Mouse (Mus musculus) cerebellum, adult 18-20 months (tissue): ENCODE measurements around the gene Naa35.

Experiments used
- DNase-seq, 2 experiments: peaks; one replicate each; pipeline ENCODE4 v3.0.0; 2021

Gene Naa35

DNA sequence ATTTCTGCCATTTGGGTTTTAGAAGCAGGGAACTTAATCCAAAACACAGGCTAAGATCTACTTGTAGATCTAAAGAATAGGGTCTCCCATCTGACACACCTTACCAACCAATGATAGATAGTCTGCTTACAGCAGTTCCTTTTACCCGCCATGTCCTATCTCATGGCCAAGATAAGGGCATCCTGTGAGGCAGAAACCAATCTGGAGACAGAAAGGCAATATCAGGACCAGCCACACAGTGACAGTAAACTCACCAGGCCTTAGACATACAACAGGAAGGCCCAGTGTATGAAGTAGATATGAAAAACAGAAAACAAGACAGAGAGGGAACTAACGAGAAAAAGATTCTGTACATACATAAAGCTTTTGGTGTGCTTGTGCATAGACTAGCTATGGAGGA is 57.8 kb downstream of the Naa35 start:
- DNase-seq: no peak

DNA sequence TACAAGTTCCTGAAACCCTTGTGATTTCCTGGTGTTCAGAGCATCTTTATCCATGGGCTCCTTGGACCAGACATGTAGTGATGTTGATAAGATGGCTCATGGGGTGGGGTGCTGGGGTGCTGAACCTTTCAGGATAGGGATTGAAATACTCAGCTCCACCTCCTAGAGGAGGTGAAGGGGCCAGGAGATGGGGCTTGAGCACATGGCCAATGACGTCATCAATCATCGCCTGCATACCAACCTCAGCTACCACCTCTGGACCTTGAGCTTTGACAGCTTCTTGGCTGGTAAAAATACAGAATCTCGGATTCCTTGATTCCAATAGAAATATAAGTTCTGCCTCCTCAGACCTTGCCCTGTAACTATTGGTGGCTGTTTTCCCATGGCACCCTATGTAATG is 60.4 kb downstream of the Naa35 start:
- no peak for DNase-seq

DNA sequence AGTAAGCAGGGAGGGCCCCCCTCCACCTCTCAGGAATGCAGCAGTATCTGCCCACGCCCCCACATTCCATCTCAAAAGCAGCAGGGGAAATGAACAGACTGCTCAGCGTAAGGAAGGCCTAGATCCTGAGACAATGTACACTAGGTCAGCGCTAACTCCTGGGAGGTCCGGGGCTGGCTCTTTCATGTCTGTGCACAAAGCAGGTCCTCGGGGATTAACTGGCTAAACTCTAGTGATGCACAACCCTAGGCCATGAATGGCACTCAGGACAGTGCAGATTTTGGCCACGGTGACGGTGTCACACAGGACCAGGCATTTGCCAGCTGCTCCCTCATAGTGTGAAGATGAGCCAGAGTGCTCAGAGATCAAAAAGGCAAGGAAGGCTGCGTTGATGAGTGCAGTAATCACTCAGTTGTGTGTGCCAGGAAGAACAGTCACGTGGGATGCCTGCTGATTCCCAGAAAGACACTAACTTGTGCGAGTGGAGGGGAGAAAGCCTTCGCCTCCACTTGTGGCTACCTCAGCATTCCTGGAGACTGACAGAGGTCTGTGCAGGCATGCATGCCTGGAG is 61.7 kb downstream of the Naa35 start:
- no peak for DNase-seq

DNA sequence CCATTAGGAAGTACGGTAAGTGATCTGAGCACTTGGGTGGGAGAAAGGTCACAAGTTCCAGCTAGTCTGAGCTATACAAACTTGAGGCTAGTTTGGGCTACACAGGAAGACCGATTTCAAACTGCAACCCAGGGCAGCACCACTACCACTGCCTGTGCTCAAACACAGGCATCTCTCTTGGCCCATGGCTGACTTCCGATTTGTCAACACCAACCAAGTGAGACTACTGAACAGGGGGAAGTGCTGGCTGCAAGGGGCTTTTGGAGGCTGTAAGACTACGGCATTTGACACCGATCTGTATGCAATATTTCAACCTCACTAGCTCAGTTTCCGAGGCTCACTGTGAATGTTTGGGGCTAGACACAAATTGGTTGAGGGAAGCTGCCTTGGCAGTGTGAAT is 62.4 kb downstream of the Naa35 start:
- DNase-seq: no peak

DNA sequence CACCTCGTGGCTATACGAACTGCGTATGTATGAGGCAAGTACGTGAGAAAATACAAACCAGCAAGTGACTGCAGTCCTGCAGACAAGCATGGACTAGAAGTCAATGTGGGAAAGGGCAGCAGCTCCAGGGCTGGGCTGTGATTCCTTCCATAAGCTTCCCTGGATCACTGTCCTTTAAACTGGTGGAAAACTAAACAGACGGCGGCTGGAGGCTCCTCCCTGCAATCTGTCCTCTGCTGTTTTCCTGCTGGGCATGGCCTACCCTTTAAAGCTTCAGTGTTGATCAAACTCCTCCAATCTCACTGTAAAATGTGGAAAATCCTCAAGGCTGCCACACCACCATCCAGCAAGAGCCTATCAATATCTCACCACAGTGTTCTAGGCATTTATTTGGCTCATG is 63.5 kb downstream of the Naa35 start:
- DNase-seq: peak; percentile 68 to 70

DNA sequence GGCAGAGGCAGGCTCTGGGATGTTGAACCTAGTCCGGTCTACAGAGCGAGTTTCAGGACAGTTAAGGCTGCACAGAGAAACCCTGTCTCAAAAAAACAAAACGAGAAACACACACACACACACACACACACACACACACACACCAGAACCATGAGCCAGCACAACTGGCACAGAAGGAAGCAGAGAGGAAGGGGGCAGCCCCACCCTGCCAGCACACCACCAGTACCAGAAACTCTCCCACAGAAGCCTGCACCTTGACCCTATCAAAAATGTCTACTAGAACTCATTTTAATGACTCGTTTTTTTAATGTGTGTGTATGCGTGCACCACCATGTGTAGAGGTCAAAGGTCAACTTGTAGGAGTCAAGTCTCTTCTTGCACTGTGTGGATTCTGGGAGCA is 64.7 kb downstream of the Naa35 start:
- no peak for DNase-seq

DNA sequence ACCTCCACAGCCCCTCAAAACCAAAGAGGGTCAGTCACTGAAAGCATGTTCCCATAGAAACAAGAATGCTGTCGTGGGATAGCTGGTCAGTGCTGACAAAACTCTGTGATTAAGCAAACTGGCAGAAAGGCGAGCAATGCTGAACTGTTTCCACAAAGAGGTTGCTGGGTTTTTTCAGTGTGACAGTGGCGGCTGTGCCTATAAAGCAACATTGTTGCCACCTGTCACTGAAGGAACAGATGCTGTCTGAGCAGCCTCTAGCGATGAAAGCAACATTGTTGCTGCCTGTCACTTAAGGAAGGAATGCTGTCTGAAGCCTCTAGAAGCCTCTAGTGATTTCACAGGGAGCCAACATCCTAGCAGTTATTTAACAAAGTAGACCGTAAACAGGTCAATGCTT is 67.6 kb downstream of the Naa35 start:
- peak in 1 of 2 experiments; percentile 37 for DNase-seq

DNA sequence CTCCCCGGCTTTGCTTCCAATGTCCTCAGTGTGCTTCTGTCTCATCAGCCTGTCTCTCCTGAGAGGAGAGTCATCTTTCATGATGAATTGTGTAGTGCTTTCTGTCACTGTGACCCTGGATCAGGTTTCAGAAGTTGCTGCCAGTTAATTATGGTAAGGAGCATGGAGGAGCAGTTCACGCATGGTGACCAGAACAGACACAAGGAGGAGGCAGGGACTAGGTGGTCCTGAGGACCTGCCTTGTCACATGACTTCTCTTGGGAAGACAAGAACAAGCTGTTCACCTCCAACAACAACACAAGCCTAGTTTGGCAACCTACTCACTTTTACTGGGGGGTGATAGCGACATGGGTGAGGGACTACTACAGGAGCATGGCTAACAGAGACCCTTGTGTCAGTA is 68.1 kb downstream of the Naa35 start:
- DNase-seq: no peak

DNA sequence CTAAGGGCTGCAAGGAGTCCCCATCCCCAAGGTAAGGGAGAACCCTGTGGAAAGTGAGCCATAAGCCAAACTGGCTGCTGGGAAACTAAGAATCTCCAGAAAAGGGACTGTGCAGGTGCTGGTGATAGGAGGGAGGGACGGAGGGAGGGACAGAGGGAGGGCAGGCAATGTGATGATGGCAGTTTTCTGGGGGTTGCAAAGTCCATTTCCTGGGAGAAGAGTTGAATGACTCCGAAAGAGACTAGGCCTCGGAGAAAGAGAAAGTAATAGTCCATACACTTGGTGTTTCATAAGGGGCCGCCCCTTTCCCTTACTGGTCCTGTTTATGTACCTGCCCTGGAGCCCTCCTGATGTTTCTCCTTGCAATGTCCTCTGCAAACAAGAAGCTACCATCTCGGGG is 69.4 kb downstream of the Naa35 start:
- no peak for DNase-seq

DNA sequence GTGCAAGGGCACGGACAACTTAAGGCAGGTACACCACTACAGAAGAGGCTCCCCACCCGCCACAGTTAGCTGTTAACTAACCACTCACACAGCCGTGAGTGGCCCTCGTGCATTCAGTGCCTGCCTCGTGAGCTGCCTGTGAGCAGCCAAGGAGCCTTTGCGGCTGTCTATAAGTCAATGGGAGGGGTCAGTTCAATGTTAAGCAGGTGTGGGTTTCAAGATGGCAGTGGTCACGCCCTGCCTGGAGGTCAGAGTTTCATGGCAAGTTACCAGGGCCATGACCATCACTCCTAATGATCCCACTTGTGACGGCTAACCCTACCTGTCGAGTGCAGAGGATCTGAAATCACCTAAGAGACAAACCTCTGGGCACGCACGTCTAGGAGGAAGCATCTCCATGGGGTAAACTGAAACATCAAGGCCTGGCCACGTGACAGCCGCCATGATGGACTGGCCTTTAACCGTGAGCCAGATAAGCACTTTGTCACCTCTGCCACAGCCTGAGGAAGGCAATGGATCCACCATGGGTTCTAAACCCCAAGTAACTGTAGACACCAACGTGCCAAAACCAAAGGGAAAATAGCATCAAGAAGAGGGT is 70.8 kb downstream of the Naa35 start:
- no peak for DNase-seq

DNA sequence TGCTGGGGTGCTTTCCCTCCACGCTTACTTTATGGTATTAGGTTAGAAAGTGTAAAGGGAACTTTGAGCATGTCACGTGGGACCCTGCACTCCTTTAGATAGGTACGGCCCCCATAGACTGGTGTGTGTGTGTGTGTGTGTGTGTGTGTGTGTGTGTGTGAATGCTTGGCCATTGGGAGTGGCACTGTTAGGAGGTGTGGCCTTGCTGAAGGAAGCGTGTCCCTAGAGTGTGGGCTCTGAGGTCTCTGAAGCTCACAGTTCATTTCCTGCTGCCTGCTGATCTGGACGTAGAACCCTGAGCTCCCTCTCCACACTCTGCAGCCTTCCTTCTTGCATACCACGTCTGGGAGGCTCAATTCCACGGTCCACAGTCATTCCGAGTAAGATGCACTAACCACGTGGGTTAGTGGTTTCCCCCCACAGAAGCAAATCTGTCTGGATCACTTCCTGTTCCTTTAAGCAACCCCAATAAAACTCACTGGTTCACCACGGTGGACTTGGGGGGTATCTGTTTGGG is 71.3 kb downstream of the Naa35 start:
- DNase-seq: no peak

DNA sequence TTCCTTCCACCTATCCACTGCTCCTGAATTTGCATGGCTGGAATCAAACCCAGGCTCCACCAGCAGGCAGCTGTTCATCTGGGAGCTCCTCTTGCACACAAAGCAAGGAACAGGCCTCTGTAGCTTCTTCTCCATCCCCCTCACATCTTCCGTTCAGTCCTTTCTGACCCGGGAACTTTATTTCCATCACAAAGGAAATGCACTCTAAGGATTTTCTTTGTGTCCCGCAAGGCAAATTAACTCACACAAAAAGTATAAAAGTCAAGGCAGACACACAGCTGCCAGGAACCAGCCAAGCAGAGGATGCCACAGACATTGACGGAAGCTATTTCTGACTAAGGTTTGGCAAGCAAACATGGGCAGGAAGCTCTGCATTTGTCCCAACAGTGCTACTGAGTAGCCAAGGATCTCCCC is 71.9 kb downstream of the Naa35 start:
- no peak for DNase-seq

DNA sequence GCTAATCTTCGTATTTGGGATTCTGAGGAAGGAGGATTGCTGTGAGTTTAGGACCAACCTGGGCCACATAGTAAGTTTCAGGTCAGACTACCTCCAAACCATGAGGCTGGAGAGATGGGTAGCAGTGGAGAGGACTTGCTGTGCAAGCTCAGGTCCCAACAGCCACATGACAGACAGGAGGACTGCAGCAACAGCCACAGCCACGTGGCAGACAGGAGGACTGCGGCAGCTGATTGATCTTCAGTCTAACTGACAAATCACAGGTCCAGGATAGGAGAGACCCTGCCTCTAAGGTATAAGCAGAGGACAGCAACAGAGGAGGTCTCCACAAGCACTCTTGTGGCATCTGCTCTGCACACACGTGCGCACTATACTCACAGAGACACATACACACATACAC is 72.7 kb downstream of the Naa35 start:
- DNase-seq: no peak

DNA sequence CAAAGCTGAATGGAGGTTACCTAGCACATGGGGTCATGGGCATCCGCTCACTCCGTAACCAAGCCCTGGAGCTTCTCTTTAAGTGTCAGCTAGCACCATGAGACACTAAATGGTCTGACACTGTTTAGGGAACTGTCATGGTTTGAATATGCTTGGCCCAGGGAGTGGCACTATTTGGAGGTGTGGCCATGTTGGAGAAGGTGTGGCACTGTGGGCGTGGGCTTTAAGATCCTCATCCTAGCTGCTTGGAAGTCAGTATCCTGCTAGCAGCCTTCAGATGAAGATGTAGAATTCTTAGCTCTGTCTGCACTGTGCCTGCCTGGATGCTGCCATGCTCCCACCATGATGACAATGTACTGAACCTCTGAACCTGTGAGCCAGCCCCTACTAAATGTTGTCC is 75.3 kb downstream of the Naa35 start:
- DNase-seq: no peak

DNA sequence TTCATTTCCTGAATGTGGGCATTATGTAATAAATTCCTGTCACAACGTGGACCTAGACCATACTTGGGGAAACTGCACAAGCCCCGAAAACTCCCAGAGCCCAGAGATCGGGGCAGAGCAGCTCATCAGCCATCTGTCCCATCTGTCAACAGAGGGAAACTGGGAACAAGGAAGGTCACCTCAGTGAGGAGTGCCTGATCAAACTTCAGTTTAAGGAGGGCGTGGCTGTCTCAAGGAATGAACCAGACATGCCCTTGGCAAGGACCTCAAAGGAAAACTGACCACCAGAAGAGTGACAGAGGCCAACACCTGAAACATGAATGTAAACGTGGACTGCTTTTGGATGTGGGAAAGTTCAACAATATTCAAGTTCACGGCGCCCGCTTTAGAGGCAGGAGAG is 76.3 kb downstream of the Naa35 start:
- no peak for DNase-seq

DNA sequence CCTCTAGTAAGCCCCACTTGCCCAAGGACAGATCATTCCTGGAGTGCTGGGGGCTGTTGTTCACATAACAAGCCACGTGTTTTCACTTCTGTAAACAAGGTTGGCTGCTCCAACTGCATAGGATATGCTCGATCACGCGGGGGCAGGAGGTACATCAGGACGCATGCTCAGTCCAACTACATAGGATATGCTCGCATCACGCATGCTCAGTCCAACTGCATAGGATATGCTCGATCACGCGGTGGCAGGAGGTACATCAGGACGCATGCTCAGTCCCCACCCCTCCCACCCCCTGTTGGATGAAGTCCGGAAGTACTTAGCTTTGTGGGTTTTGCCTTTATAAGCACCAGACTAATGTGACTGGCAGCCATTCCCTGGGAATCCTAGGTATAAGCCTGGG is 76.9 kb downstream of the Naa35 start:
- no peak for DNase-seq

DNA sequence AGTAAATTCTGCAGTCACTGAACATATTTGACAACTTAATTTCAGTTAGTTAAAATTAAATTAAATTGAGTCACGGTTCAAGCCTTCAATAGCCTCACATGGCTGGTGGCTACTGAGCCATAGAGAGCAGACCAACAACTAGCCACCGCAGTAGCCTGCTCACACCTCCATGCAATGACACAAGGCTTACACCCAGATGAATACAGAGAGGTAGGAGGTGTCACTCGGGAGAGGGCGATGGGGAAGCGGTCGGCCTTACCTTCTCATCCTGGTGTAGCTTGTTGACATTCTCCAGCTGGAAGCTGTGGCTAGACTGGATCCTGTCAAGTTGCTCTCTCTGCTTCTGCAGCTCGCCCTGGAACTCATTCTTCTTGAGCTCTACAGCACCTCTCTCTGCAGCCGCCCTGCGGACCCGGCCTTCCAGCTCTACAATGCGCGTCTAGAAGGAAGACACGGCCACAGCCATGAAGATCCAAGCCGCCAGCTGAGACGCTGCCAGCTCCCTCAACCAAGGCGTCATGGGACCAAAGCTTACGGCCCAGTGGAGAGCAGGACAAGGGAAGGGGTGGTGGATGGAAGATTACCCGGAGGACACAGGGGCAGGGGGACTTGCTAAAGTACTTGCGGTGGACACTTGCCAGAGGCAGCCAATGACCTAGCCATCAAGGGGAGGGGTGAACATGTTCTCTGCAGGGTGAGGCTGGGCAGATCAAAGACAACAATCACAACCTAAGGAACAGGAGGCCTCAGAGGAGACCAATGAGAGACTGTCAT is 79.1 kb downstream of the Naa35 start:
- no peak for DNase-seq

DNA sequence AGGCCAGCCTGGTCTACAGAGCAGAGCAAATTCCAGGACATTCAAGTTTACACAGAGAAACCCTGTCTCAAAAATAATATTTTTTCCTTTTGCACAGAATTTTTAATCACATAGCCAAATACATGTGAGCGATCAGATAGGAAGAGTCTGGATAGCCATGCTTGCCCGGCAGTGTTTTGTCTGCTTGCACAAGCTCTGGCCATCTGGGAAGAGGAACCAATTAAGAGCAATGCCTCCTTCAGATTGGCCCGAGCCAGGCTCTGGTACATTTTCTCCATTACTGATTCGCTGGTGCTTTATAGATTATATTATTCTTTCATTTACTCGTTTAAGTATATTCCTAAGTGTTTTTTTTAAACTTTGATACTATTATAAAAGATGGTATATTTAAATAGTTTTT is 82.7 kb downstream of the Naa35 start:
- peak in 1 of 2 experiments; percentile 43 for DNase-seq

DNA sequence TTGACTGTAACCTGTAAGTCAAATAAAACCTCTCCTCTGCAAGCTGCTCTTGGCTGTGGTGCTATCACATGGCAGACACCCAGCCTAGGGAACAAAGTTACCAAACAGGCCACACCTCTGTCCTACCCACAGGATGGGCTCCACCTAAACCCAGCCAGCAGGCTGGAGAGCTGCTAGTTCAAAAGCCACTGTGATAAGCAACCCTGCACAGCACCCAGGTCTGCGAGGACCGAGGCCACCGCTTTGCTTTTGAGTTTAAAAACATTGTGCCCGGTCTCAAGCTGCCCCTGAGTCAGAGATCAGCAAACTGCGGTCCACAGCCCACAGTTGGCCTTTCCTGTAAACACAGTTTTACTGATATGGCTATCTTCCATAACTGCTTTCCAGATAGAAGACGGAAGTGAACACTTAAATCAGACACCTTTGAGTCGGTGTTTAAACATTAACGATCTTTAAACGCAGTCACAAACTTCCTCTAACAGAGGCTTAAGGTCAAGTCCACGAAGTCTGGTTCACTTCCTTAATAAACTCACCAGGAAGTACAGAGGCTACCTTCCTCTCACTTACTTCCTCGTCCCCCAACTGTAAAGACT is 83.5 kb downstream of the Naa35 start:
- DNase-seq: no peak

DNA sequence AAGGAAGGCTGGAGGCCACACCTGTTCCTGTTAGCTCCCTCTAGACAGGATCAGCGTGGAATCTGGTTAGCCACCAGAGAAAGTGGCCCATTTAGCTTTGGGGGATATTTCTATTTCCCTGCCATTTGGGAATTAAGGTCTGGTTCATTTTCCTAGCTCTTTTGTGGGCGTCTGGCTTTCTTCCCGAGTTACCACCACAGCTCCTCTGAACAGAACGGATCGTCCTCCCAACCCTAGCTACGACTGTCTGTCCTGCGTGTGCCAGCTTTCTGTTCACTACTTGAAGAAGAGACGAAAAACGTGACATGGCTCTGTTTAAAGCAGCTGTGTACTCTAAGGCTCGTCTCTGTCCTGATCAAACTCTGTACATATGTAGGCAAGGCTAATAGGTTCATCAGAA is 84.9 kb downstream of the Naa35 start:
- DNase-seq: no peak

DNA sequence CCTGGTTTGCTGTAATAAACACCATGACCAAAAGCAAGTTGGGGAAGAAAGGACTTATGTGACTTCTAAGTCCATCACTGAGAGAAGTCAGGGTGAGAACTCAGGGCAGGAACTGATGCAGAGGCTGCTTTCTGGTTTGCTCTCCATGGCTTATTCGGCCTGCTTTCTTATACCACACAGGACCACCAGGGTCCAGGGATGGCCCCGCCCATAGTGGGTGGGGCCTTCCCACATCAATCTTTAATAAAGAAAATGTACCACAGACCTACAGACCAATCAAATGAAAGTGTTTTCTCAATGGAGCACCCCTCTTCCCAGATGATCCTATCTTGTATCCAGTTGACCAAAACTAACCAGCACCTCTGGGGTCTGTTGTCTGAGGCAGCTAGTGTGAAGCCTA is 86.5 kb downstream of the Naa35 start:
- no peak for DNase-seq

DNA sequence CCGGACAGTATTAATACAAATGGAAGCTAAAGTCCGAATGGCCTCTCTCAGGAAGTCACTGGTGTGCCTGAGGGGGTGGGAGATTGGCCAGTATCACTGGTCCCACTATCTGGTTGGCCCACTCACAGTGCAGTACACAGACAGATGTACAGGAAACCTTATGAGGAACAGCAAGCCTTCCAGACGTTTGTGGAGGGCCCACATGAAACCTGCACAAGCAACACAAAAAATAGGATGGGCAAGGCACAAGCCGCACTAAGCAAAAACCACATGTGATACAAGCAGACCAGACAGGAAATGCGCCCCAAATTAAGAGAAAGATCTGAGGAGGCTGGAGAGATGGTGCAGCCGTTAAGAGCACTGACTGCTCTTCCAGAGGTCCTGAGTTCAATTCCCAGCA is 87.2 kb downstream of the Naa35 start:
- DNase-seq: no peak

DNA sequence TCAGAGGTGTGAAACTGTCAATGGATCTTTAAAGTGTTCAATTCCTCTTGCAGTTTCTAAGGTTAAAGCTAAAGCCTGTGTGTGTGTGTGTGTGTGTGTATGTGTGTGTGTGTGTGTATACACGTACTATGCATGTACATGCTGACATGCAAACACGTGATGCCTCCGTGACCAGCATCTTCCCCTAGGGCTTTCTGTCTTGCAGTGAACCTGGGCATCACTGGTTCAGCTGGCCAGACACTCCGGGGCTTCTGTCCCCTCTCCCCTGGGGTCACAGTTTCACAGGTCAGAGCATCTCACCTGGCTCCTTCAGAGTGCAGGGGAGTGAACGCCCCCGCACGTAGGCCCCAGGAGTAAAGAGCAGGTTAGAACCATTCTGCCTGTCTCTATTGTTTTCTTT is 88.5 kb downstream of the Naa35 start:
- no peak for DNase-seq

DNA sequence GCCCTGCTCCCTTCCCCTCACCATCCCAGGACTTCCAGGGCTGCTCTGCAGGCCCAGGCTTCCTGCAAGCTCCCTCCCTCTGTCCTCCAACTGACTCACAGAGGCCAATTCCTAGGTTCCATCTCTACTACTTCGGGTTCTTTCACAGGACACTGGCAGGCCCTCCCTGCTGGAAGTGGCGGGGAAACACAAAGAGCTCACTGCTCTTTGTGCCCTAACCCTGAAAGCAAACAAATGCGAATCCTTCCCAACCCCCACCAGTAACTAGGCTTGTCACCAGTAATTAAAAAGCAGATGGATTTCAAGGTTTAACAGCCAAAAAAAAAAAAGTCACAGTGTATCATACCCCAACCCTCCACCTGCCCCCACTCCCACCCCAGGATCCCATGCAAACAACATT is 89.2 kb downstream of the Naa35 start:
- DNase-seq: peak in 1 of 2 experiments; percentile 35
